Mouse (Mus musculus) forebrain, embryonic 16.5 days (tissue): ENCODE results near the gene Abhd17a. TPM values are rescaled to one million over a fixed set of nuclear protein-coding genes. Genes with fewer than 3 reads are reported as not detected.
A peak's percentile ranks its signal among the peaks of the same experiment; 100 is the strongest.
"Not testable (repeated sequence)": the region's sequence is repeated elsewhere in the genome, so short reads cannot be mapped to it uniquely, and the experiment has no call there.

Experiments used
- ATAC-seq: fragments of 200-750 bp; cut with Nextera tagmentation; 2 replicates; pipeline ENCODE4 v1.8.0; 2017; ENCODE audit warnings: mild to moderate bottlenecking, moderate library complexity
- H3K27ac ChIP-seq: fragments of 300-500 bp; sonication (generic); 2 replicates; pipeline ENCODE4 v1.5.1; 2014; ENCODE audit warnings: low read length, control low read depth
- H3K27me3 ChIP-seq: fragments of 300-500 bp; sonication (generic); replicated peaks from 2 replicates; pipeline ENCODE4 v1.6.1; 2014; ENCODE audit warnings: low read length; ENCODE audit not compliant: control insufficient read depth, insufficient read depth
- H3K36me3 ChIP-seq: fragments of 300-500 bp; sonication (generic); 2 replicates; pipeline ENCODE4 v1.6.1; 2014; ENCODE audit not compliant: control insufficient read depth, insufficient read depth
- H3K4me1 ChIP-seq: fragments of 300-500 bp; sonication (generic); replicated peaks from 2 replicates; pipeline ENCODE4 v1.6.1; 2014; ENCODE audit warnings: low read length; ENCODE audit not compliant: control insufficient read depth, insufficient read depth
- H3K4me2 ChIP-seq: fragments of 300-500 bp; sonication (generic); 2 replicates; pipeline ENCODE4 v1.6.1; 2014; ENCODE audit warnings: mild to moderate bottlenecking, low read length, control low read depth
- H3K4me3 ChIP-seq: fragments of 300-500 bp; sonication (generic); replicated peaks from 2 replicates; pipeline ENCODE4 v1.5.1; 2014; ENCODE audit warnings: mild to moderate bottlenecking, low read length, control low read depth
- H3K9ac ChIP-seq: fragments of 300-500 bp; sonication (generic); replicated peaks from 2 replicates; pipeline ENCODE4 v1.6.1; 2014; ENCODE audit warnings: low read depth, low read length, control low read depth
- H3K9me3 ChIP-seq: fragments of 300-500 bp; sonication (generic); 2 replicates; pipeline ENCODE4 v1.6.1; 2016; ENCODE audit warnings: low read length; ENCODE audit not compliant: control insufficient read depth
- WGBS: fragments of 180-500 bp; shearing (Covaris S2); extraction: QIAGEN DNeasy Blood & Tissue Kit; methylation state at CpG from one replicate; pipeline ENCODE4 v1.1.7; 2014; 5-methylcytosine and 5-hydroxymethylcytosine counted together
- polyA plus RNA-seq: library from polyadenylated mRNA; unstranded; fragments of >200 nt; fragmentation: Nextera tagmentation; extraction: Ambion mirVana; gene quantifications from 2 replicates; pipeline ENCODE4 v1.2.1, GENCODE M21; 2015

Gene Abhd17a
- polyA plus RNA-seq, 1 experiment from 2014 or later: 92.2 TPM

- no peak overlapping the region for H3K9ac ChIP-seq
- no peak overlapping the region for H3K27ac ChIP-seq
- no peak for ATAC-seq
- H3K4me1 ChIP-seq: no peaks in the 10 kb centered on the region
- H3K4me2 ChIP-seq: no peak overlapping the region
- no peaks in the 10 kb centered on the region for H3K9me3 ChIP-seq
- H3K27me3 ChIP-seq: no peaks in the 10 kb centered on the region
- H3K36me3 ChIP-seq: peaks cover 19% of the 10 kb centered on the region; the same call in 1 of the 2 replicates
- H3K4me3 ChIP-seq: no peak overlapping the region
- 94% methylated on average over 9 of the region's 9 CpGs for WGBS
Observed at GRCm38 (mm10) chr10:80610116-80610785, 20.1 kb upstream of the Abhd17a start.

DNA sequence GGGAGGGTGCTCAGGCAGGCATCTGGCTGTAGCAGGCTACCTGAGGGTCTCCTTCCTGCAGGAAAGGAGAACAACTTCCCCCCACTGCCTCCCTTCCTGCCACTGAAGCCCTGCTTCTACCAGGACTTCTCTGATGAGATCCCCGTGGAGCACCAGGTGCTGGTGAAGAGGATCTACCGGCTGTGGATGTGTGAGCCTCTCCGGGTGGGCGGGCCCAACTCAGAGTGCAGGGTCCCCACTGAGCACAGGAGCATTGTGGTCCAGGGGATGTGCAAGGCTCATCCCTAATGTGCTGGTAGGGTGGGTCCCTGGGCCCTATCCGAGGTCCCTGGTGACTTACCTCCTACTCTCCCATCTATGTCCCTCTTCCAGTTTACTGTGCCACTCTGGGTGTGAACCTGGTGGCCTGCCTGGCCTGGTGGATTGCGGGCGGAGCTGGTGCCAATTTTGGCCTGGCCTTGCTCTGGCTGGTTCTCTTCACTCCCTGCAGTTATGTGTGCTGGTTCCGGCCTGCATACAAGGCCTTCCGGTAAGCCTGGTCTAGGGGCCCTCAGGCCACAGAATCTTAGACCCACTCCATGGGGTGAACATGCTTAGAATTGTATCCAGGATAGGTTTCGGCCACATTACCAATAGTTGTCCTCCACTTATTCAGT is 19.3 kb upstream of the Abhd17a start:
- Histone ChIP-seq H3K4me1 (no peaks in the 10 kb centered on the region), H3K27me3 (no peaks in the 10 kb centered on the region), H3K27ac (no peak overlapping the region), H3K4me3 (no peak overlapping the region), H3K9ac (0 out of 2 replicates have a peak overlapping the region, but pooled peaks have one; percentile 5), H3K9me3 (no peaks in the 10 kb centered on the region), H3K36me3 (peaks cover 16% of the 10 kb centered on the region; the same call in 1 of the 2 replicates), H3K4me2 (no peak overlapping the region)
- no peak for ATAC-seq
- WGBS: 90% methylated on average over 10 of the region's 10 CpGs

- Histone ChIP-seq H3K27me3 (no peaks in the 10 kb centered on the region), H3K4me2 (no peak overlapping the region), H3K9me3 (no peaks in the 10 kb centered on the region), H3K4me1 (peaks cover 8% of the 10 kb centered on the region), H3K4me3 (no peak overlapping the region), H3K27ac (no peak overlapping the region), H3K36me3 (peaks cover 16% of the 10 kb centered on the region; the same call in 1 of the 2 replicates), H3K9ac (no peak overlapping the region)
- ATAC-seq: no peak
- WGBS: 88% methylated on average over 3 of the region's 3 CpGs
Observed at GRCm38 (mm10) chr10:80608435-80608834, 18.3 kb upstream of the Abhd17a start.

GRCm38 (mm10) chr10:80606737-80607350 is 16.7 kb upstream of the Abhd17a start:
- Histone ChIP-seq H3K27ac (no peak overlapping the region), H3K9ac (no peak overlapping the region), H3K27me3 (no peaks in the 10 kb centered on the region), H3K9me3 (no peaks in the 10 kb centered on the region), H3K4me1 (peaks cover 15% of the 10 kb centered on the region), H3K4me2 (no peak overlapping the region), H3K4me3 (no peak overlapping the region), H3K36me3 (peaks cover 13% of the 10 kb centered on the region; the same call in 1 of the 2 replicates)
- no peak for ATAC-seq
- 95% methylated on average over 34 of the region's 34 CpGs for WGBS

GRCm38 (mm10) chr10:80606306-80606705 is 16.2 kb upstream of the Abhd17a start:
- H3K4me2 ChIP-seq: no peak overlapping the region
- WGBS: 92% methylated on average over 23 of the region's 23 CpGs
- no peak overlapping the region for H3K9ac ChIP-seq

GRCm38 (mm10) chr10:80605721-80606120 is 15.6 kb upstream of the Abhd17a start, which contains the start of gene Gm49322:
Gene Gm49322, plus strand, starts transcription at chr10:80606021.
- not testable (repeated sequence) for H3K4me2 ChIP-seq, ATAC-seq, H3K9ac ChIP-seq, H3K27me3 ChIP-seq, H3K4me3 ChIP-seq, H3K9me3 ChIP-seq, H3K27ac ChIP-seq
- H3K4me1 ChIP-seq: peaks cover 15% of the 10 kb centered on the region
- 93% methylated on average over 3 of the region's 4 CpGs for WGBS
- peaks cover 13% of the 10 kb centered on the region; the same call in 1 of the 2 replicates for H3K36me3 ChIP-seq

More at GRCm38 (mm10) chr10:80606306-80606705, 16.2 kb upstream of the Abhd17a start:
- peaks cover 15% of the 10 kb centered on the region for H3K4me1 ChIP-seq
- peaks cover 13% of the 10 kb centered on the region; the same call in 1 of the 2 replicates for H3K36me3 ChIP-seq
- no peaks in the 10 kb centered on the region for H3K9me3 ChIP-seq
- ATAC-seq: no peak
- H3K27ac ChIP-seq: no peak overlapping the region
- H3K4me3 ChIP-seq: no peak overlapping the region
- no peaks in the 10 kb centered on the region for H3K27me3 ChIP-seq

DNA sequence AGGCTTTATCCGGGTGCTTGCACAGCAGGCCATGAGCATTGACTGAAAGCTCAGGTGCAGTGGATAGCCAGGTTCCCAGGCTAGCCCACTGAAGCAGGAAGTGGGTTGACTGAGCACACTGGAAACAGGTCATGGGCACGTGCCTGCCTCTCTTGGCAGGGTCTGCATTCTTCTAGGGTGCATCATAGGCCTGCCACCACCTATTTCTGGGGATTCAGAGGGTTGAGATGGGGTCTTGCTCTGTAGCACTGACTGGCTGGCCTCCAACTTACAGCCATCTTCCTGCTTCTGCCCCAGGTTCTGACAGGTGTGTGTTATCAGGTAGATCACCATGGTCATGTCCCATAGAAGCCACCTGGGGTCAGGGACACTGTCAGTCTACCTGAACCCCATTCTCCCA is 14.8 kb upstream of the Abhd17a start:
- Histone ChIP-seq H3K9me3 (no peaks in the 10 kb centered on the region), H3K4me3 (no peak overlapping the region), H3K27ac (no peak overlapping the region), H3K4me2 (no peak overlapping the region), H3K9ac (no peak overlapping the region), H3K36me3 (peaks cover 13% of the 10 kb centered on the region; the same call in 1 of the 2 replicates), H3K4me1 (peaks cover 15% of the 10 kb centered on the region), H3K27me3 (no peaks in the 10 kb centered on the region)
- ATAC-seq: no peak
- WGBS: 91% methylated on average over 2 of the region's 2 CpGs

DNA sequence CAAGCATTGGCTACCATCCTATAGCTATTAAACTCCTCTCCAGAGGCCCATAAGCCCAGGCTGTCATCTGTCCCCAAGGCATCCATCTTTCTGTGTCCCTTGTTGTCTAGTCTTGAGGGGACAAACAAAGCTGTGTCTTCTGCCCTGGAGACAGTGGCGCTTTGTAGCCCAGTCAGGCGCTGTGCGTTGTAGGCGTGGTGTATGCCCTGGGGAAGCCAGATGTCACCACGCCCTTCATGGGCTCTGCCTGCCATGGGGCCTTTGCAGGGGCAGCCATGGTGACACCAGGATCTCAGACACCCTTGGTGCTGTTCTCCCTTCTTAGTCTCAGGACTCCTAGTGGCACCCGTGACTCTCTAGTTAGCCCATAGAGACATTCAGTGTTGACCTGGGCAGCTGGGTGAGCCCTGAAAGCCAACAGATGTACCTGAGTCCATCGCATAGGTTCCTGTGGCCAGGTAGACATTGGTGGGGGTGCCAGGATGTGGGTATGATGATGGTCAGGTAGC is 13.9 kb upstream of the Abhd17a start:
- no peak for ATAC-seq
- Histone ChIP-seq H3K27ac (no peak overlapping the region), H3K4me3 (no peak overlapping the region), H3K4me1 (peaks cover 15% of the 10 kb centered on the region), H3K4me2 (peak overlapping the region; percentile 99), H3K9me3 (no peaks in the 10 kb centered on the region), H3K9ac (no peak overlapping the region), H3K36me3 (peaks cover 13% of the 10 kb centered on the region; the same call in 1 of the 2 replicates), H3K27me3 (no peaks in the 10 kb centered on the region)
- 92% methylated on average over 7 of the region's 7 CpGs for WGBS

DNA sequence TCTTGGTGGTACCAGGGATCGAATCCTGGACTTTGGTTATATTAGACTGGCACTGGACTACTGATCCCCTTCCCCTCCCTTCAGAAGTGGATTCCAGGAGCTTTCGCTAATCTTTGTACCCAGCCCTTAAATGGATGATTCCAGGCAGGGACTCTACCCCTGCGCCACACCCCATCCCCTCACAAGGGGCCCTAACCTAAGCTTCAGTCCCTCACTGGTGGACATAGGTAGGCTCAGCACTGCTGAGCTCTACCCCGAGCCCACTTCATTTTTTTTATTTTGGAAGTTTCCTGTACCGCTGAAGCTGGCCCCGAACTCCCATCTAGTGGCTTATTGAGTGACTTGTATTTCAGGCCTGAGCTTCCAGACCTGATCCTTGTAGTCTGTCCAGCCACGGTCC is 13.2 kb upstream of the Abhd17a start:
- Histone ChIP-seq H3K4me3 (peak overlapping the region; percentile 89), H3K4me1 (peaks cover 15% of the 10 kb centered on the region), H3K9ac (peak overlapping the region; percentile 75), H3K27ac (peak overlapping the region; percentile 90), H3K36me3 (peaks cover 11% of the 10 kb centered on the region; the same call in 1 of the 2 replicates), H3K4me2 (peak overlapping the region; percentile 99), H3K27me3 (no peaks in the 10 kb centered on the region), H3K9me3 (no peaks in the 10 kb centered on the region)
- ATAC-seq: no peak
- WGBS: 29% methylated on average over 7 of the region's 7 CpGs
